Mouse (Mus musculus) CH12.LX (cell line): ENCODE measurements at regions not wholly inside any gene's neighbourhood (a gene's known extent, or its start where the extent isn't known, plus 50 kb on each side); places are given as distances from the start of the nearest gene placed in this dataset.
A peak's percentile ranks its signal among the peaks of the same experiment; 100 is the strongest.

Experiments
- DNase-seq: peaks from one replicate; pipeline ENCODE4 v3.0.0-alpha.2; 2013; ENCODE audit errors: extremely low read depth
- H3K27ac ChIP-seq: 2 replicates; pipeline ENCODE4 v1.5.1; 2012; ENCODE audit warnings: low read depth, mild to moderate bottlenecking, control low read depth, moderate library complexity; ENCODE audit not compliant: insufficient read depth
- H3K27me3 ChIP-seq: replicated peaks from 2 replicates; pipeline ENCODE3; 2012; ENCODE audit warnings: inconsistent platforms
- H3K36me3 ChIP-seq, 2 experiments: replicated peaks in 1 of 2; 2 replicates each; pipeline versions ENCODE3 to v1.6.1; 2012; ENCODE audit warnings: inconsistent platforms in 1 of 2, low read length in 1 of 2, mild to moderate bottlenecking in 1 of 2, mixed read lengths in 1 of 2, moderate library complexity in 1 of 2; ENCODE audit not compliant: control insufficient read depth in 1 of 2, insufficient read depth in 1 of 2
- H3K4me1 ChIP-seq, 2 experiments: 2 replicates each; pipeline ENCODE4 v1.6.1; 2012; ENCODE audit warnings: inconsistent platforms in 1 of 2, moderate library complexity in 1 of 2; ENCODE audit not compliant: insufficient read depth in 2 of 2, control insufficient read depth in 1 of 2
- H3K4me2 ChIP-seq: 2 replicates; pipeline ENCODE4 v1.6.1; 2012; ENCODE audit warnings: low read depth, mild to moderate bottlenecking, control low read depth; ENCODE audit not compliant: poor library complexity, insufficient read depth, severe bottlenecking
- H3K4me3 ChIP-seq, 3 experiments: fragments of 150-350 bp in 1 of 3; sonication (generic) in 1 of 3; replicated peaks in 1 of 3; 2 replicates each; pipeline versions ENCODE3 to v1.5.1; 2011 to 2012; ENCODE audit warnings: low read depth in 2 of 3, low read length in 2 of 3, mild to moderate bottlenecking in 2 of 3, moderate library complexity in 2 of 3, control low read depth in 1 of 3, improper control_type of control experiment in 1 of 3, inconsistent platforms in 1 of 3, mixed read lengths in 1 of 3; ENCODE audit not compliant: poor library complexity in 1 of 3
- H3K79me2 ChIP-seq: replicated peaks from 2 replicates; pipeline ENCODE4 v1.6.1; 2012; ENCODE audit warnings: mild to moderate bottlenecking, moderate library complexity; ENCODE audit not compliant: control insufficient read depth, poor library complexity, insufficient read depth, severe bottlenecking; ENCODE audit errors: extremely low read depth
- H3K9ac ChIP-seq: 2 replicates; pipeline ENCODE4 v1.6.1; 2012; ENCODE audit warnings: low read depth, mild to moderate bottlenecking, control low read depth, moderate library complexity; ENCODE audit not compliant: insufficient read depth
- H3K9me3 ChIP-seq: replicated peaks from 2 replicates; pipeline ENCODE3; 2012; ENCODE audit warnings: low read length, inconsistent platforms, mixed read lengths
- BHLHE40 ChIP-seq: IDR thresholded peaks from 2 replicates; pipeline ENCODE4 v1.6.1; 2011; ENCODE audit warnings: mild to moderate bottlenecking, low read depth, low read length, improper control_type of control experiment
- CHD1 ChIP-seq: IDR thresholded peaks from 2 replicates; pipeline ENCODE4 v1.6.1; 2012; ENCODE audit warnings: low read depth, low read length, improper control_type of control experiment, inconsistent platforms
- CHD2 ChIP-seq: IDR thresholded peaks from 2 replicates; pipeline ENCODE4 v1.6.1; 2011; ENCODE audit warnings: low read length, improper control_type of control experiment
- CTCF ChIP-seq, 2 experiments: IDR thresholded peaks in 1 of 2; conservative IDR thresholded peaks in 1 of 2; 2 replicates each; pipeline ENCODE4 v1.5.1; 2011 to 2012; ENCODE audit warnings: low read depth in 2 of 2, low read length in 2 of 2, improper control_type of control experiment in 1 of 2, inconsistent platforms in 1 of 2, mild to moderate bottlenecking in 1 of 2, moderate library complexity in 1 of 2
- E2F4 ChIP-seq: IDR thresholded peaks from 2 replicates; pipeline ENCODE4 v1.6.1; 2011; ENCODE audit warnings: low read depth, low read length, improper control_type of control experiment; ENCODE audit not compliant: insufficient replicate concordance
- ELF1 ChIP-seq: IDR thresholded peaks from 2 replicates; pipeline ENCODE4 v1.6.1; 2014; ENCODE audit warnings: low read depth, mild to moderate bottlenecking, inconsistent platforms, low read length, improper control_type of control experiment
- EP300 ChIP-seq: IDR thresholded peaks from 2 replicates; pipeline ENCODE4 v1.6.1; 2011; ENCODE audit warnings: low read length, improper control_type of control experiment
- ETS1 ChIP-seq: conservative IDR thresholded peaks from 2 replicates; pipeline ENCODE4 v1.6.1; 2012; ENCODE audit warnings: low read depth, mild to moderate bottlenecking, inconsistent platforms, low read length, improper control_type of control experiment, moderate library complexity
- GABPA ChIP-seq: IDR thresholded peaks from 2 replicates; pipeline ENCODE4 v1.6.1; 2012; ENCODE audit warnings: low read depth, low read length, improper control_type of control experiment, inconsistent platforms; ENCODE audit not compliant: insufficient replicate concordance
- HCFC1 ChIP-seq: IDR thresholded peaks from 2 replicates; pipeline ENCODE4 v1.6.1; 2012; ENCODE audit warnings: low read depth, mild to moderate bottlenecking, inconsistent platforms, low read length, improper control_type of control experiment
- JUN ChIP-seq: IDR thresholded peaks from 2 replicates; pipeline ENCODE4 v1.6.1; 2011; ENCODE audit warnings: low read depth, mild to moderate bottlenecking, low read length, improper control_type of control experiment, moderate library complexity; ENCODE audit not compliant: insufficient read depth
- JUND ChIP-seq: conservative IDR thresholded peaks from 2 replicates; pipeline ENCODE4 v1.6.1; 2011; ENCODE audit warnings: low read depth, low read length, improper control_type of control experiment
- KAT2A ChIP-seq: IDR thresholded peaks from 2 replicates; pipeline ENCODE4 v1.6.1; 2012; ENCODE audit warnings: low read length, improper control_type of control experiment, inconsistent platforms; ENCODE audit not compliant: insufficient replicate concordance
- MAFK ChIP-seq: IDR thresholded peaks from 2 replicates; pipeline ENCODE4 v1.6.1; 2011; ENCODE audit warnings: low read length, improper control_type of control experiment; ENCODE audit not compliant: insufficient replicate concordance
- MAX ChIP-seq: IDR thresholded peaks from 2 replicates; pipeline ENCODE4 v1.6.1; 2011; ENCODE audit warnings: low read length, improper control_type of control experiment
- MEF2A ChIP-seq: IDR thresholded peaks from 2 replicates; pipeline ENCODE4 v1.6.1; 2014; ENCODE audit warnings: low read depth, mild to moderate bottlenecking, inconsistent platforms, low read length, improper control_type of control experiment, borderline replicate concordance
- MYC ChIP-seq: IDR thresholded peaks from 2 replicates; pipeline ENCODE4 v1.6.1; 2011; ENCODE audit warnings: low read depth, mild to moderate bottlenecking, improper control_type of control experiment, low read length
- NELFE ChIP-seq: IDR thresholded peaks from 2 replicates; pipeline ENCODE4 v1.6.1; 2011; ENCODE audit warnings: low read depth, low read length, improper control_type of control experiment
- NRF1 ChIP-seq: IDR thresholded peaks from 2 replicates; pipeline ENCODE4 v1.6.1; 2014; ENCODE audit warnings: low read depth, mild to moderate bottlenecking, inconsistent platforms, low read length, improper control_type of control experiment, moderate library complexity
- PAX5 ChIP-seq: IDR thresholded peaks from 2 replicates; pipeline ENCODE4 v1.6.1; 2012; ENCODE audit warnings: low read length, inconsistent platforms, mixed read lengths
- POLR2A ChIP-seq: IDR thresholded peaks from 2 replicates; pipeline ENCODE4 v1.6.1; 2011; ENCODE audit warnings: low read depth, mild to moderate bottlenecking, improper control_type of control experiment, low read length
- POLR2AphosphoS2 ChIP-seq: IDR thresholded peaks from 2 replicates; pipeline ENCODE4 v1.6.1; 2011; ENCODE audit warnings: low read depth, low read length, improper control_type of control experiment
- RAD21 ChIP-seq: IDR thresholded peaks from 2 replicates; pipeline ENCODE4 v1.6.1; 2011; ENCODE audit warnings: low read depth, mild to moderate bottlenecking, low read length, improper control_type of control experiment, moderate library complexity
- RCOR1 ChIP-seq: conservative IDR thresholded peaks from 2 replicates; pipeline ENCODE4 v1.6.1; 2012; ENCODE audit warnings: low read depth, mild to moderate bottlenecking, inconsistent platforms, low read length, improper control_type of control experiment
- SIN3A ChIP-seq: IDR thresholded peaks from 2 replicates; pipeline ENCODE4 v1.6.1; 2012; ENCODE audit warnings: low read length, improper control_type of control experiment, inconsistent platforms
- TBP ChIP-seq: conservative IDR thresholded peaks from 2 replicates; pipeline ENCODE4 v1.6.1; 2011; ENCODE audit warnings: low read depth, low read length, improper control_type of control experiment
- UBTF ChIP-seq: IDR thresholded peaks from 2 replicates; pipeline ENCODE4 v1.6.1; 2012; ENCODE audit warnings: low read depth, mild to moderate bottlenecking, inconsistent platforms, low read length, improper control_type of control experiment, moderate library complexity
- USF1 ChIP-seq: IDR thresholded peaks from 2 replicates; pipeline ENCODE4 v1.6.1; 2014; ENCODE audit warnings: low read depth, mild to moderate bottlenecking, inconsistent platforms, low read length, improper control_type of control experiment
- ZC3H11A ChIP-seq: IDR thresholded peaks from 2 replicates; pipeline ENCODE4 v1.6.1; 2012; ENCODE audit warnings: low read depth, mild to moderate bottlenecking, inconsistent platforms, low read length, improper control_type of control experiment
- ZMIZ1 ChIP-seq: IDR thresholded peaks from 2 replicates; pipeline ENCODE4 v1.6.1; 2012; ENCODE audit warnings: low read depth, mild to moderate bottlenecking, inconsistent platforms, low read length, improper control_type of control experiment
- ZNF384 ChIP-seq: IDR thresholded peaks from 2 replicates; pipeline ENCODE4 v1.6.1; 2012; ENCODE audit warnings: low read depth, low read length, improper control_type of control experiment, inconsistent platforms
- dilution Hi-C: fragments of 300-500 bp; cut with MboI; formaldehyde crosslinking; loops from 2 replicates; pipeline ENCODE4 v1.14.3; 2020; ENCODE audit warnings: low sequenced_read_pairs; ENCODE audit not compliant: extremely low pct_unique_long_range_greater_than_20kb, extremely low pct_ligation_motif_present
- in situ Hi-C: fragments of 300-500 bp; cut with MboI; formaldehyde crosslinking; loops from 3 replicates; pipeline ENCODE4 v1.14.3; 2019; ENCODE audit warnings: low sequenced_read_pairs, low pct_ligation_motif_present, low pct_unique_long_range_greater_than_20kb, mixed read lengths

DNA sequence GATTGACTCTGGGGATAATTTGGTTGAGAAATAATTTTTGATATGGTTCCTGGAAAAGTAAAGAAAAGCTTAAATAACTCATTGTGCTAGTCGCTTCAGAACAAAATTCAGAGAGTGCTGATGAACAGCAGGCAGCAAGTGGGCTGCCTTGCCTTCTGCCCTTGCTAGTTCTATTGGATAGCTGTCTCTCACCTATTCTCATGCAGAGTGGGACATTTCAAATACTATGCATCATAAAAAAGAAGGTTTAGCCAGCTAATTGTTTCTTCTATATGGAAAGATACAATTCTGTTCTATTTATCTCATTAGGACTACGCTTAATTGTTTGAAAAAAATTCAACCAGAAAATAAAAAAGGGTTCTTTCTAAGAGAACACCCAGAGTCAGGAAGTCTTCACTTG, 169.4 kb upstream of the Galnt5 start:
- H3K79me2 ChIP-seq: no peaks in the 10 kb centered on the region
- TF ChIP-seq HCFC1 (no peak), POLR2AphosphoS2 (no peak), ELF1 (no peak)
- H3K4me1 ChIP-seq: peaks cover 0 to 4% of the 10 kb centered on the region in 2 experiments; a peak in 2 of 4 replicates
- dilution Hi-C loops: no loop called here
- H3K9ac ChIP-seq: no peak overlapping the region
- DNase-seq: no peak
- H3K4me2 ChIP-seq: no peak overlapping the region
- H3K9me3 ChIP-seq: no peaks in the 10 kb centered on the region
- H3K27me3 ChIP-seq: no peaks in the 10 kb centered on the region
- no peak overlapping the region for H3K4me3 ChIP-seq
- H3K27ac ChIP-seq: no peak overlapping the region
- no peaks in the 10 kb centered on the region for H3K36me3 ChIP-seq
- in situ Hi-C loops: no loop called here

DNA sequence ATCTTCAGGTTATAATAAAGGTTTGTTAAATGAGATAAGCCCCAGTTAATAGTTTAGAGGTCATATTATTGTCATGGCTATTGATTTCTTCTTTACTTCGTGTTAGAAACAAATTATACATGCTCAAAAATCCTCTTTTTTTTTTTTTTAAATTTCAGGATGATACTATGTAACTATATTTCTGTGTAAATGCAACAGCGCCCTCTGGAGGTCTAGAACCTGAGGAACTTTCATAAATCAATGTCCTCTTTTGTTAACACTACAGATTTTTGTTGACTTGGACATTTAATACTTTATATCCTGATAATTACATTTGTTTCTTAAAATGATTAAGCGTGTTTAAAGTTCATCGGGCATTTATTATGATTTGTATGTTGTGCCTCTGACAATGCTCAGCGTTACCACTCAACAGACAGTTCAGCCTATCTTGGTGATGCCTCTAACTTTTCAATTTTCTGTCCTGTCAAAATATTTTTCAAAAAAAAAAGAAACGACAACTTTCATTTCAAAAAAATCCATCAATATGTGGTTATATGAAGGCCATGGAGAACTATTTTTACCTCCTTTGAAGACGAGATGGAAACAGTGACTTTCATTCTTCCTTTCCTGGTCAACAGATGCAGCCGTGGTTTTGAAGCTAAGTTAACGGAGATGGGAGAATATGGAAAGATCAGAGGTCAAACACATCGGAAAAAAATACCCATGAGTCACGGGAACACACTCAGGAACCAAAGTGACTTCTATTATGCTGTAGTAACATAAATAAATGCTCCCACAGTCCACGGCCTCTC, 164.9 kb upstream of the Galnt5 start:
- Histone ChIP-seq H3K27ac (no peak overlapping the region), H3K27me3 (no peaks in the 10 kb centered on the region), H3K79me2 (no peaks in the 10 kb centered on the region), H3K9me3 (no peaks in the 10 kb centered on the region), H3K9ac (peak overlapping the region; percentile 39; the same call in 1 of the 2 replicates), H3K4me2 (peak overlapping the region; percentile 39), H3K4me3 (no peak overlapping the region), H3K4me1 (peaks cover 0 to 7% of the 10 kb centered on the region in 2 experiments; a peak in 2 of 4 replicates), H3K36me3 (no peaks in the 10 kb centered on the region)
- in situ Hi-C loops: no loop called here
- DNase-seq: peak; percentile 65
- dilution Hi-C loops: no loop called here
- TF ChIP-seq UBTF: no peak
- TF ChIP-seq CTCF (conservative IDR thresholded peaks at IDR 0.05 in 1 of 2, IDR thresholded peaks at IDR 0.05 in 1 of 2; ENCODE audit: low read depth in 2 of 2, low read length in 2 of 2): peak; percentile 13 to 73; a peak in 2 of 4 replicates
- no peak for TF ChIP-seq MYC
- TF ChIP-seq E2F4: no peak
- TF ChIP-seq ZNF384: peak; percentile 93
- TF ChIP-seq NELFE: no peak; the same call in 1 of the 2 replicates
- no peak for TF ChIP-seq ZC3H11A
- peak; percentile 71 for TF ChIP-seq EP300
- TF ChIP-seq CHD1: no peak
- TF ChIP-seq JUND: peak; percentile 58
- no peak for TF ChIP-seq NRF1
- no peak for TF ChIP-seq USF1
- no peak for TF ChIP-seq POLR2AphosphoS2
- TF ChIP-seq ETS1: peak; percentile 63
- TF ChIP-seq GABPA: no peak
- TF ChIP-seq TBP: no peak
- no peak for TF ChIP-seq ZMIZ1
- TF ChIP-seq RCOR1: no peak; the same call in 1 of the 2 replicates
- peak; percentile 67 for TF ChIP-seq RAD21
- TF ChIP-seq PAX5: no peak
- no peak for TF ChIP-seq CHD2
- no peak for TF ChIP-seq POLR2A
- TF ChIP-seq HCFC1: no peak; the same call in 1 of the 2 replicates
- peak; percentile 34; the same call in 1 of the 2 replicates for TF ChIP-seq BHLHE40
- TF ChIP-seq MEF2A: peak; percentile 60; the same call in 1 of the 2 replicates
- no peak for TF ChIP-seq KAT2A
- 0 out of 2 replicates have a peak, but pooled peaks have one; percentile 22 for TF ChIP-seq MAX
- 0 out of 2 replicates have a peak, but pooled peaks have one; percentile 19 for TF ChIP-seq MAFK
- 0 out of 2 replicates have a peak, but pooled peaks have one; percentile 55 for TF ChIP-seq SIN3A
- peak; percentile 36; the same call in 1 of the 2 replicates for TF ChIP-seq JUN
